Mouse (Mus musculus) G1E (cell line): Measurements from ENCODE around the gene Kif26a.

Experiments
- CTCF ChIP-seq: IDR thresholded peaks from 2 replicates; pipeline ENCODE4 v1.5.1; 2012; ENCODE audit warnings: low read depth, low read length, inconsistent platforms, mixed read lengths
- GATA1 ChIP-seq: IDR thresholded peaks from 2 replicates; pipeline ENCODE4 v1.6.1; 2012; ENCODE audit warnings: borderline replicate concordance, low read length, inconsistent platforms, mixed read lengths
- GATA2 ChIP-seq: IDR thresholded peaks from 2 replicates; pipeline ENCODE4 v1.6.1; 2012; ENCODE audit warnings: low read depth, low read length, inconsistent platforms, borderline replicate concordance
- TAL1 ChIP-seq: conservative IDR thresholded peaks from 2 replicates; pipeline ENCODE4 v1.6.1; 2012; ENCODE audit warnings: low read depth, low read length, inconsistent platforms, mixed read lengths

DNA sequence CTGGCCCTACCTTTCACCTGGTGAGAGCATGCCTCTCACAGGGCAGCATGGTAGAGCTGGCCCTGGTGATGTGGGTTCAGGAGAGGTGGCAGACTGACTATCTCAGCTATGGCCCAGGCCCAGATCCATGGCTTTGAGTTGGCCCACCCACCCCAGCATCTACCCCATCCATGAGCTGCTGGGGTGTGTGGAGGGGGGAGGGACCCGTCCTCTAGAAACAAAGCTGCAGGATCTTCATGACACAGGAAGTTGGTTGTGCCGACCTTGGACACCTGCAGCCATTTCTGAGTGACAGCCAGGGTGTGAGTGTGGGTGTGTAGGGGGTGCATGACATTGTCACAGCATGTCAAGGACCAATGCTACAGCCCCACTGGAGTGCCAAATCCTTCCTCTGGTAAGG lies 84.2 kb downstream of the Kif26a start:
- TF ChIP-seq CTCF (no peak), GATA1 (no peak), TAL1 (no peak), GATA2 (no peak)
